Mouse (Mus musculus) liver, adult 2 months (tissue): ENCODE measurements around the gene Itfg2. TPM values are rescaled to one million over a fixed set of nuclear protein-coding genes. Genes with fewer than 3 reads are reported as not detected.

Experiments used
- DNase-seq: peaks from one replicate; pipeline ENCODE4 v3.0.0-alpha.2; 2011; ENCODE audit warnings: low read depth, low spot score; ENCODE audit errors: extremely low read depth
- H3K27ac ChIP-seq: fragments of 200-500 bp; replicated peaks from 2 replicates; pipeline ENCODE4 v1.5.1; 2012; ENCODE audit warnings: low read depth, mild to moderate bottlenecking, control low read depth, inconsistent platforms, low read length; ENCODE audit not compliant: insufficient read depth
- H3K27me3 ChIP-seq: fragments of 200-500 bp; 2 replicates; pipeline ENCODE4 v1.6.1; 2012; ENCODE audit warnings: mild to moderate bottlenecking, moderate library complexity, low read length, inconsistent platforms; ENCODE audit not compliant: control insufficient read depth, insufficient read depth
- H3K36me3 ChIP-seq: fragments of 200-500 bp; 2 replicates; pipeline ENCODE4 v1.6.1; 2012; ENCODE audit warnings: low read length, inconsistent platforms; ENCODE audit not compliant: control insufficient read depth, insufficient read depth
- H3K4me1 ChIP-seq: fragments of 200-500 bp; 2 replicates; pipeline ENCODE4 v1.6.1; 2011; ENCODE audit warnings: low read length; ENCODE audit not compliant: control insufficient read depth, insufficient read depth
- H3K4me3 ChIP-seq: fragments of 200-500 bp; 2 replicates; pipeline ENCODE4 v1.5.1; 2011; ENCODE audit warnings: low read depth, mild to moderate bottlenecking, control low read depth, low read length, moderate library complexity; ENCODE audit not compliant: insufficient read depth
- H3K79me2 ChIP-seq: fragments of 200-500 bp; 2 replicates; pipeline ENCODE4 v1.6.1; 2012; ENCODE audit warnings: inconsistent platforms, mild to moderate bottlenecking, low read length, moderate library complexity; ENCODE audit not compliant: control insufficient read depth, insufficient read depth
- H3K9ac ChIP-seq: fragments of 200-500 bp; 2 replicates; pipeline ENCODE4 v1.6.1; 2012; ENCODE audit warnings: low read depth, mild to moderate bottlenecking, control low read depth, inconsistent platforms, low read length
- CTCF ChIP-seq: fragments of 200-500 bp; IDR thresholded peaks from 2 replicates; pipeline ENCODE4 v1.5.1; 2011; ENCODE audit warnings: low read depth, low read length, control low read depth
- POLR2A ChIP-seq: fragments of 200-500 bp; IDR thresholded peaks from 2 replicates; pipeline ENCODE4 v1.6.1; 2011; ENCODE audit warnings: low read length, control low read depth; ENCODE audit not compliant: insufficient read depth; ENCODE audit errors: extremely low read depth
- WGBS: fragments of 180-500 bp; shearing (Covaris S2); methylation state at CpG from one replicate; pipeline ENCODE4 v1.1.7; 2018; 5-methylcytosine and 5-hydroxymethylcytosine counted together
- polyA plus RNA-seq: library from polyadenylated mRNA; depleted of rRNA; stranded (reverse); fragments of >200 nt; gene quantifications from 2 replicates; pipeline ENCODE4 v1.2.3, GENCODE M21; 2012
- total RNA-seq: library from RNA; depleted of rRNA; stranded (reverse); fragments of >200 nt; gene quantifications from 2 replicates; pipeline ENCODE4 v1.2.3, GENCODE M21; 2014

Itfg2 gene
- total and polyA plus RNA-seq, 2 experiments = 3.1 to 12.1 TPM

DNA sequence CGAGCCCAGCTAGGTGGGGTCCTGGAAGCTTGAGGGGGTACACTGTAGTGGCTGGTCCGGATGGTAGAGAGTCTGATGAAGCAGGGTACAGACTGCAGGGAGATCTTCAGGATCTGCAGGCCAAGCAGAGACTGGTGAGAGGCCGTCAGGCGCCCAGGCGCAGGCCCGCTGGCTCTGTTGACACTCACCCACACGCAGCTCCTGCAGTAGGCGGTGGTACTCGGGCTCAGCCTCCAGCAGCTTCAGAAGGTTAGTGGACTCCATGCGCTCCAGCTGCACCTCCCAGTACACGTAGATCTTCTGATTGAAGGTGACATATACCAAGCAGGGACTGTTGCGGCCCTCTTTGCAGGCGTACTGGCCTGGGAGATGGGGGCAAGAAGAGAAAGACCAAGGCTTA is 14.4 kb downstream of the Itfg2 start:
- TF ChIP-seq POLR2A = no peak
- no peak for TF ChIP-seq CTCF
- H3K36me3 ChIP-seq = peaks cover 9% of the 10 kb centered on the region
- H3K27me3 ChIP-seq = no peaks in the 10 kb centered on the region
- H3K27ac ChIP-seq = no peak overlapping the region
- WGBS = 91% methylated on average over 13 of the region's 13 CpGs
- H3K9ac ChIP-seq = no peak overlapping the region
- H3K4me1 ChIP-seq = no peaks in the 10 kb centered on the region
- DNase-seq = no peak
- no peak overlapping the region for H3K4me3 ChIP-seq
- H3K79me2 ChIP-seq = no peaks in the 10 kb centered on the region

DNA sequence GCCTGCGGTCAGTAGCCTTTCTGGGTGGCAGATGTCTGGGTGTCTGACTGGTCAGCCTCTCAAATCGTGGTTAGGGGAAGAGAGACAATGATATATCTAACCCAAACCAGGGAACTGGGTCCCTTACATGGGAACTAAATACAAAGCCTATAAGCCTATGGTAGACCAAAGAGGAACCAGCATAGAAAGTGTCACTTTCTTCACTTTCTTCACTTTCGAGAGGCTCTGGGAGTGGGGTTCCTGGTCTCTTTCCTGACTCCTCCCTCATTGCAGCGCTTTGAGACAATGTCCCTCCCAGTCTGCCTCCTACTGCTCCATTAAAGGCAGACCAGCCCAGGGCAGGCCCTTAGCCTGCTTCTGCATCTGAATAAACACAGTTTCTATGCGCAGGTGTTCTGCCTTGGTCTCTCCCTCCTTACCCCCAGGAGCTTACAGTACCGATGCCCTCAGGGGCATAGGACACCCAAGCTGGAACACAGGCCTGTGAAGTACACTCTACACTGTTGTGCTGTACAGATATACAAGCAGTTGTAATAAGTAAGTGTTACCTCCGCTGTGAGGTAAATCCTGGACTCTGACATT is 16.1 kb downstream of the Itfg2 start:
- Histone ChIP-seq H3K79me2 (no peaks in the 10 kb centered on the region), H3K27me3 (no peaks in the 10 kb centered on the region), H3K4me1 (no peaks in the 10 kb centered on the region), H3K27ac (no peak overlapping the region), H3K36me3 (peaks cover 9% of the 10 kb centered on the region), H3K4me3 (no peak overlapping the region), H3K9ac (no peak overlapping the region)
- WGBS = 85% methylated on average over 7 of the region's 7 CpGs
- TF ChIP-seq CTCF (no peak), POLR2A (no peak)
- DNase-seq = no peak

DNA sequence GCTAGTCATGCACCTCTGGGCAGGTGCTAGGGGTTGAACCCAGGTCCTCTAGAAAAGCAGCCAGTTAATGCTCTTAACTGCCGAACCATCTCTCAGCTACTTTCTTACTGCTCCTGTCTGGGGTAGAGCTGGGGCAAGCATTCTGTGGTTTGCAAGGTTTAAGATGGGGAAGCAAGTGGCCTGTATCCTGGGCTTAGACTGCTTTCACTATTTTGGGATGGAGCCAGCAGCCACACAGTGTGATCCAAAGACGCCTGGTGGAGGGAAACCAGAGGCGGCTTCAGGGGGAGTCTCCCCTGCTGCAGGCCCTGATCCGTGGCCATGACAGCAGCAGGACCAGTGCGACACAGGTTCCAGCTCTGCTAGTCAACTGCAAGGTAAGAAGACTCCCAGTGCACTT is 20.0 kb downstream of the Itfg2 start:
- 71% methylated on average over 5 of the region's 5 CpGs for WGBS

DNA sequence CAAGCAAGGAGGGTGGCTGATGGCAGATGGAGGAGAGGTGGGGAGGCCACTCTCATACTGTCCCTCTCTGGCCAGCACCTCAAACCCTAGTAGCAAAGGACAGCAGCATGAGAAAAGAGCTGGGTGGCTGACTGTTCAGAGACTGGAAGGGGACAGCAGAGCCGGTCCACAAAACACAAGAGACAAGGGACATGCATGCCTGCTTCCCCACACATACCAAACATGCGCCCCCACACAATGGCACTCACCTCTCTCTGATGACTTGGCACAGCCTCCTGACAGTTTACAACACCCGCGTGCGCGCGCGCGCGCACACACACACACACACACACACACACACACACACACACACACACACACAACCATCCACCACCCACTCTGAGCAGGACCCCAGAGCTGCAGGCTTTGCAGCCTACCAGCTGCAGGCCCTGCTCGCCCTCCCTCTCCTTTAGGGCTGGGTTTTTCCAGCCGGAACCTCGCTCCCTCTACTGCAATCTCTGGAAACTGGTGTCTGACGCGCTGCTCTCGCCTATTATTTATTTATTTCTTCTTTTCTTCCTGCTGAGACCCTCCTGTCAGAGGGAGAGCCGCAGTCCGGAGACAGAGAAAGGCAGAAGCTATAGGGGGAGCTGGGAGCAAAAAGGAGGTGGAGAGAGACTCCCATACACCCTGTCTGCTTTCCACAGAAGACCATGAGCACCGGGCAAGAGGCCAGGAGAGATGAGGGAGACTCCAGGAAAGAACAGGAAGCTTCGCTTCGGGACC is 25.1 kb downstream of the Itfg2 start:
- H3K4me3 ChIP-seq = no peak overlapping the region
- H3K36me3 ChIP-seq = no peaks in the 10 kb centered on the region
- no peaks in the 10 kb centered on the region for H3K79me2 ChIP-seq
- WGBS = 34% methylated on average over 21 of the region's 21 CpGs
- H3K27ac ChIP-seq = no peak overlapping the region
- DNase-seq = no peak
- 0 out of 2 replicates have a peak, but pooled peaks cover 2% of the 10 kb centered on the region for H3K4me1 ChIP-seq
- no peak for TF ChIP-seq CTCF
- no peak for TF ChIP-seq POLR2A
- no peak overlapping the region for H3K9ac ChIP-seq
- H3K27me3 ChIP-seq = no peaks in the 10 kb centered on the region

More for the DNA sequence above, 20.0 kb downstream of the Itfg2 start:
- Histone ChIP-seq H3K27ac (no peak overlapping the region), H3K9ac (no peak overlapping the region), H3K36me3 (peaks cover 4% of the 10 kb centered on the region; the same call in 1 of the 2 replicates), H3K4me1 (no peaks in the 10 kb centered on the region), H3K27me3 (no peaks in the 10 kb centered on the region), H3K79me2 (no peaks in the 10 kb centered on the region), H3K4me3 (no peak overlapping the region)
- no peak for DNase-seq
- TF ChIP-seq CTCF = no peak
- no peak for TF ChIP-seq POLR2A

DNA sequence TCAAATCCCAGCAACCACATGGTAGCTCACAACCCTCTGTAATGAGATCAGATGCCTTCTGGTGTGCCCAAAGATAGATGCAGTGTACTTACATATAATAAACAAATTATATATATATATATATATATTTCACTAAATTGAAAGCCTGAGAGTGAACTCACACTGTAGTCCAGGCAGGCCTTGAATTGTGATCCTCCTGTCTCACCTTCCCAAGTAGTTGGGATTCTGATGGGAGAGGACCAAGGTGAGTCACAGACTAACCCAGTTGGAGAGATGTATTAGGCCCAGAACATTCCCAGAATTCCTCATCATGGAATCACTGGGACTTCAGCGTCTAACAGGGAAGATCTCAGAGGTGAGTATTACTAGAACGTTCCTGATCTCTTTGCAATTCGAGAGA is 25.7 kb downstream of the Itfg2 start, which contains the start of gene Nrip2:
TSS of gene Nrip2 (plus strand) at position 301 of the 400 bp plus-strand sequence.
- no peak within 1 kb of the TSS for H3K27ac ChIP-seq
- no peaks in the 10 kb centered on the region for H3K27me3 ChIP-seq
- no peak for DNase-seq
- 73% methylated on average over 3 of the region's 3 CpGs for WGBS
- 0 out of 2 replicates have a peak, but pooled peaks cover 2% of the 10 kb centered on the region for H3K4me1 ChIP-seq
- no peak within 1 kb of the TSS for H3K4me3 ChIP-seq
- no peaks in the 10 kb centered on the region for H3K79me2 ChIP-seq
- H3K9ac ChIP-seq = no peak within 1 kb of the TSS
- H3K36me3 ChIP-seq = no peaks in the 10 kb centered on the region
- no peak for TF ChIP-seq CTCF
- no peak for TF ChIP-seq POLR2A
